Mouse (Mus musculus): ENCODE measurements around the gene Zfp830. TPM values are rescaled to one million over a fixed set of nuclear protein-coding genes. Genes with fewer than 3 reads are reported as not detected.

Zfp830 gene
- polyA plus RNA-seq, 1 experiment from 2014 or later: 31.7 TPM

DNA sequence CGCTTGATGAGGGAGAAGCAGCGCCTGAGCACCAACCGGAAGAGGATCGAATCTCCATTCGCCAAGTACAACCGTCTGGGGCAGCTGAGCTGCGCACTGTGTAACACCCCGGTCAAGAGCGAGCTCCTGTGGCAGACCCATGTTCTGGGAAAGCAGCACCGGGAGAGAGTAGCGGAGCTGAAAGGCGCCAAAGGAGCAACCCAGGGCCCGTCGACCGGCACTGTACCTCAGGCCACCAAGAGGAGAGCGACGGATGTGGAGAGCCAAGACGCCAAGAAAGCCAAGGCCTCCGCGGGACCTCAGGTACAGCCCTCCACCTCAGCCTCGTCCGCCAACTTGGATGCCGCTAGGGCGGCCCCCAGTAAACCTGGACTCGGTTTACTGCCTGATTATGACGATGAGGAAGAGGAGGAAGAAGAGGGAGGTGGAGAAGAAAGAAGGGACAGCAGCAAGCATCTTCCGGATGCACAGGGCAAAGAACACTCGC is 336 bp downstream of the Zfp830 start:
- H3K9ac ChIP-seq: peak overlapping the region; percentile 84
- under 1% methylated on average over 28 of the region's 28 CpGs for WGBS
- peak overlapping the region; percentile 96 for H3K27ac ChIP-seq
- peak; percentile 67; the same call in 1 of the 2 replicates for ATAC-seq (ENCODE audit: insufficient read depth, low FRiP score, low read depth)
- H3K27me3 ChIP-seq (replicated peaks): no peaks in the 10 kb centered on the region
- H3K4me3 ChIP-seq (replicated peaks): peak overlapping the region; percentile 95
- 0 out of 2 replicates have a peak, but pooled peaks cover 4% of the 10 kb centered on the region for H3K36me3 ChIP-seq
- H3K4me2 ChIP-seq: peak overlapping the region; percentile 85
- no peaks in the 10 kb centered on the region for H3K9me3 ChIP-seq
- peaks cover 5% of the 10 kb centered on the region for H3K4me1 ChIP-seq

- no peak for ATAC-seq (ENCODE audit: insufficient read depth, low FRiP score, low read depth)
- Histone ChIP-seq H3K4me1 (peaks cover 11% of the 10 kb centered on the region; the same call in 1 of the 2 replicates), H3K27ac (peak overlapping the region; percentile 97), H3K9me3 (no peaks in the 10 kb centered on the region), H3K4me2 (peak overlapping the region; percentile 62), H3K9ac (peak overlapping the region; percentile 38), H3K36me3 (peaks cover 14% of the 10 kb centered on the region), H3K27me3 (replicated peaks) (no peaks in the 10 kb centered on the region), H3K4me3 (replicated peaks) (peak overlapping the region; percentile 86)
- WGBS: 34% methylated on average over 5 of the region's 5 CpGs
These were observed 16.0 kb downstream of the Zfp830 start for GRCm38 (mm10) chr11:82780134-82780533.

DNA sequence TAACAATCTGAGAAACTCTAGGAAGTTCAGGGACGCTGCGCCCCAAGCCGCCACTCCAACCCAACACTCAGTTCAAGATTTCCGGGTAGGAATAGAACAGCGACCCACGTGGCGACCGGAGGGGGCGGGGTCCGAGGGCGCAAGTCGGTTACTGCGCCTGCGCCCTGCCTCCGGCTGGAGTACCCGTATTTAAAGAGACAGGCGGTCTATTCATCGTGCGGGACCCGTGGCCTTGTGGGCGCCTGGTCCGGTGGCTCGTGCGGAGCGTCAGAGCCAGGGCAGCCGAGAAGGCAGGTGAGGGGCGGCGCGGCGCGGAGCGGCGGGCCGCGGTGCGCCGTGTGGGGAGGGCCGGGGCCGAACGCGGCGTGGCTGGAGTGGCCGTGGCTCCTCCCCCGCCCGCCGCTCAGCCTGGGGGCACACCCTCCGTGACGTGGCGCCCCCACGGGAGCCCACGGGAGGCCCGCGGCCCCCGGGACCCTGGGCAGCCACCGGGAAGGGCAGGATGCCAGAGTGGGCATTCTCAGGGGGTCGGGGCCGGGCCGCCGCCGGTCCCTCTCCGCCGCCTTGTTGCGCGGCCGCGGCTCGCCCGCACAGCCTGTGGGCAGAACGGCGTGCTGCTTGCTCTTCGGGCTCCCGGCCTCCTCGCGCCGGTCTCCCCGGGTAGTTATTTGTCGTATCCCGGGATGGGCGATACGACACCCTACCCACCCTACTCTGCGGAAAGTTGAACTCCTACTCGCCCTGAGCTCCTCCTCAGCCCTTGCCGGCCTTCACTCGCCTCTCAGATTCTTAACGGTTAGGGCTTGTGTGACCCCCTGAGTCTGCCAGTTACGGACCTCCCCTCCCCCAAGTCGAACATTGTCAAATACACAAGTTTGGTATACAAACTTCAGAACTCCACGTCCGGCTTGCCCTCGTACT is 17.1 kb downstream of the Zfp830 start, which contains the start of gene Lig3:
TSS of gene Lig3 (plus strand) at position 126 of the 921 bp plus-strand sequence.
- peaks cover 11% of the 10 kb centered on the region; the same call in 1 of the 2 replicates for H3K4me1 ChIP-seq
- H3K27me3 ChIP-seq (replicated peaks): no peaks in the 10 kb centered on the region
- H3K9me3 ChIP-seq: no peaks in the 10 kb centered on the region
- H3K4me2 ChIP-seq: peak within 1 kb of the TSS; percentile 62
- H3K4me3 ChIP-seq (replicated peaks): peak within 1 kb of the TSS; percentile 86
- ATAC-seq (ENCODE audit: insufficient read depth, low FRiP score, low read depth): peak; percentile 92
- WGBS: under 1% methylated on average over 64 of the region's 90 CpGs
- H3K27ac ChIP-seq: peak within 1 kb of the TSS; percentile 97
- H3K9ac ChIP-seq: peak within 1 kb of the TSS; percentile 87
- peaks cover 23% of the 10 kb centered on the region for H3K36me3 ChIP-seq

- Histone ChIP-seq H3K27ac (0 out of 2 replicates have a peak overlapping the region, but pooled peaks have one; percentile 3), H3K4me3 (replicated peaks) (peak overlapping the region; percentile 86), H3K9me3 (no peaks in the 10 kb centered on the region), H3K36me3 (peaks cover 25% of the 10 kb centered on the region), H3K9ac (peak overlapping the region; percentile 87; the same call in 1 of the 2 replicates), H3K4me2 (peak overlapping the region; percentile 62), H3K27me3 (replicated peaks) (no peaks in the 10 kb centered on the region), H3K4me1 (peaks cover 11% of the 10 kb centered on the region; the same call in 1 of the 2 replicates)
- no peak for ATAC-seq (ENCODE audit: insufficient read depth, low FRiP score, low read depth)
- 42% methylated on average over 6 of the region's 6 CpGs for WGBS
These were observed 18.1 kb downstream of the Zfp830 start for GRCm38 (mm10) chr11:82782197-82782596.

GRCm38 (mm10) chr11:82783453-82783852 is 19.3 kb downstream of the Zfp830 start:
- no peak for ATAC-seq (ENCODE audit: insufficient read depth, low FRiP score, low read depth)
- Histone ChIP-seq H3K9ac (no peak overlapping the region), H3K27ac (no peak overlapping the region), H3K4me1 (peaks cover 11% of the 10 kb centered on the region; the same call in 1 of the 2 replicates), H3K4me2 (no peak overlapping the region), H3K4me3 (replicated peaks) (no peak overlapping the region), H3K36me3 (peaks cover 30% of the 10 kb centered on the region), H3K27me3 (replicated peaks) (no peaks in the 10 kb centered on the region), H3K9me3 (no peaks in the 10 kb centered on the region)
- WGBS: 84% methylated on average over 11 of the region's 11 CpGs

GRCm38 (mm10) chr11:82806656-82807055 is 42.5 kb downstream of the Zfp830 start:
- H3K4me3 ChIP-seq (replicated peaks): no peak overlapping the region
- ATAC-seq (ENCODE audit: insufficient read depth, low FRiP score, low read depth): no peak
- H3K4me2 ChIP-seq: no peak overlapping the region
- no peak overlapping the region for H3K27ac ChIP-seq
- H3K4me1 ChIP-seq: no peaks in the 10 kb centered on the region
- WGBS: 60% methylated on average over 3 of the region's 3 CpGs
- H3K36me3 ChIP-seq: peaks cover 24% of the 10 kb centered on the region
- H3K9me3 ChIP-seq: no peaks in the 10 kb centered on the region
- no peak overlapping the region for H3K9ac ChIP-seq
- H3K27me3 ChIP-seq (replicated peaks): no peaks in the 10 kb centered on the region

DNA sequence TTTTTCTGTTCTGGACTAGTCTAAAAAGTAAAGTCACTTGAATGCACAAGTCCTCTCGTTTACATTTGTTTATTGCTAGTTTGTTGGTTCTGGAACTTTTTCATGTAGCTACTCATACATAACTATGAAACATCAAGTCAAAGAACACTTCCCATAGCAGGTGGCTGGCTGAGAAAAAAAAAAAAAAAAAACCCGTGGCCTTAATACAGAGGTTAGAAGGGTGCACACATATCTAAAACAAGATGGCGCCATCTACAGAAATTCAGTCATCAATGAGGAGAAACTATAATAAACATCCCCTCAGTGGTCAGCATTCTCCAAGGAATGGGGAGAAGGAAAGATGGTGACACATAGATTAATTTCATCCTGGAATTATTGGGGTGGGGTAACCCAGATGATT is 43.2 kb downstream of the Zfp830 start:
- Histone ChIP-seq H3K4me3 (replicated peaks) (no peak overlapping the region), H3K9me3 (no peaks in the 10 kb centered on the region), H3K36me3 (peaks cover 18% of the 10 kb centered on the region), H3K4me2 (no peak overlapping the region), H3K27ac (no peak overlapping the region), H3K4me1 (no peaks in the 10 kb centered on the region), H3K27me3 (replicated peaks) (no peaks in the 10 kb centered on the region), H3K9ac (no peak overlapping the region)
- ATAC-seq (ENCODE audit: insufficient read depth, low FRiP score, low read depth): no peak
- 74% methylated on average over 3 of the region's 3 CpGs for WGBS

- Histone ChIP-seq H3K4me3 (replicated peaks) (no peak overlapping the region), H3K9me3 (no peaks in the 10 kb centered on the region), H3K9ac (no peak overlapping the region), H3K36me3 (peaks cover 8% of the 10 kb centered on the region), H3K4me1 (0 out of 2 replicates have a peak, but pooled peaks cover 3% of the 10 kb centered on the region), H3K27ac (no peak overlapping the region), H3K27me3 (replicated peaks) (no peaks in the 10 kb centered on the region), H3K4me2 (no peak overlapping the region)
- no peak for ATAC-seq (ENCODE audit: insufficient read depth, low FRiP score, low read depth)
- WGBS: 77% methylated on average over 5 of the region's 5 CpGs
These were observed 44.3 kb downstream of the Zfp830 start for GRCm38 (mm10) chr11:82808485-82808884.

Other genes starting within 250 kb of the Zfp830 start
- 0.37 and 0.40 TPM in 2 replicates for gene Cct6b, start within 50 bp of the Zfp830 start, polyA plus RNA-seq (2015; fragmentation: Nextera tagmentation; extraction: Ambion mirVana)
- 22.9 and 25.5 TPM in 2 replicates for gene Lig3, start 16.8 kb downstream of the Zfp830 start, polyA plus RNA-seq (2015; fragmentation: Nextera tagmentation; extraction: Ambion mirVana)
- 17.5 and 20.2 TPM in 2 replicates for gene Rffl, start 106.9 kb downstream of the Zfp830 start, polyA plus RNA-seq (2015; fragmentation: Nextera tagmentation; extraction: Ambion mirVana)
- gene Rad51d, start 126.3 kb downstream of the Zfp830 start, polyA plus RNA-seq (2015; fragmentation: Nextera tagmentation; extraction: Ambion mirVana): 13.6 and 14.8 TPM in 2 replicates
- gene Fndc8, start 127.8 kb downstream of the Zfp830 start, polyA plus RNA-seq (2015; fragmentation: Nextera tagmentation; extraction: Ambion mirVana): 0.13 and 0.15 TPM in 2 replicates
- 30.7 and 31.1 TPM in 2 replicates for gene Nle1, start 144.1 kb downstream of the Zfp830 start, polyA plus RNA-seq (2015; fragmentation: Nextera tagmentation; extraction: Ambion mirVana)
- 2.5 and 2.6 TPM in 2 replicates for gene Unc45b, start 146.2 kb downstream of the Zfp830 start, polyA plus RNA-seq (2015; fragmentation: Nextera tagmentation; extraction: Ambion mirVana)
- gene Slfn5, start 187.0 kb downstream of the Zfp830 start, polyA plus RNA-seq (2015; fragmentation: Nextera tagmentation; extraction: Ambion mirVana): 2.4 and 2.5 TPM in 2 replicates
- 23.8 and 26.8 TPM in 2 replicates for gene Slfn9, start 227.5 kb downstream of the Zfp830 start, polyA plus RNA-seq (2015; fragmentation: Nextera tagmentation; extraction: Ambion mirVana)

Measured in stomach, embryonic 15.5 days (tissue).